Mouse (Mus musculus) neutrophil, adult 59 days (primary cell): ENCODE measurements around the gene Gm3055. TPM values are rescaled to one million over a fixed set of nuclear protein-coding genes. Genes with fewer than 3 reads are reported as not detected.

Experiments used
- total RNA-seq, 2 experiments: library from RNA; stranded (reverse); gene quantifications; 1 replicate in 1 of 2; 2 replicates in 1 of 2; pipeline ENCODE4 v1.2.4; 2023

Gm3055 gene
- 1 to 10 TPM in 1 of 2 experiments, not detected in 1; 1.2 TPM for total RNA-seq

GRCm38 (mm10) chr10:81770506-81771403 lies at the start of gene Gm3055:
Gene Gm3055, minus strand, starts transcription at chr10:81771161.

DNA sequence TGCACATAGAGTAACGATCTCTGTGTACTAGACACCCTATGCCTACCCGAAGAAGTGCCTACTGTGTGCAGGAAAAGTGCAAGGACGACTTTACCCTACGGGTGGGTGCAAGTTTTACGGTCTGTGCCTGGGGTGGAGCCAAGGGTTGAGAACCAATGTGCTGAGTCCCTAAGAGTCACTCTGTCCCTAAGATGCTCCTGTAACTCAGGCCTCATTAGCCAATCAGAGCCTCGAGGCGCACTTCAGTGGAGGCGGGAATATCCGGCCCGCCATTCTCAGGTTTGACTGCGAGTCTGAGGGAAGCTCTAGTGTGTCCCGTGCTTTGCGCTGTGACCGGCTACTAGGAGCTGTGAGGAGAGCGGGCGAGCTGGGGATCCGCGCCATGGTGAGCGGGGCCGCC lies 40.9 kb upstream of the Gm3055 start, which contains the start of gene Gm4767:
Gene Gm4767 (plus strand): TSS at position 288 of the 400 bp plus-strand sequence.

GRCm38 (mm10) chr10:81704531-81705301 lies 66.2 kb downstream of the Gm3055 start, which contains the start of gene Zfp433:
Gene Zfp433, plus strand, starts transcription at chr10:81704825.

Other genes with a start within 250 kb of the Gm3055 start
- gene Gna15, start 246.9 kb downstream of the Gm3055 start, total RNA-seq: 10 to 100 TPM; 36.8 to 37.6 TPM
- 10 to 100 TPM in 1 of 2 experiments, 1 to 10 TPM in 1; 9.7 to 13.9 TPM for gene Gna11, start 226.0 kb downstream of the Gm3055 start, total RNA-seq
- gene Aes, start 211.7 kb downstream of the Gm3055 start, total RNA-seq: 100 to 1,000 TPM; 319 to 329 TPM
- gene Tle2, start 196.6 kb downstream of the Gm3055 start, total RNA-seq: 1 to 10 TPM; 1.1 to 1.9 TPM
- 1 to 10 TPM; 3.0 to 4.4 TPM for gene Tle6, start 170.1 kb downstream of the Gm3055 start, total RNA-seq
- 1 to 10 TPM; 1.0 to 1.3 TPM for gene BC025920, start 164.9 kb downstream of the Gm3055 start, total RNA-seq
- gene Sirt6, start 143.4 kb downstream of the Gm3055 start, total RNA-seq: 10 to 100 TPM; 13.2 to 14.2 TPM
- 1 to 10 TPM; 1.1 to 1.6 TPM for gene Ankrd24, start 142.6 kb downstream of the Gm3055 start, total RNA-seq
- 1 to 10 TPM; 1.0 to 1.2 TPM for gene Gm10778, start 122.1 kb downstream of the Gm3055 start, total RNA-seq
- 1 to 10 TPM; 3.5 to 5.1 TPM for gene Zfp433, start 66.3 kb downstream of the Gm3055 start, total RNA-seq
- 1 to 10 TPM in 1 of 2 experiments, under 1 TPM in 1; 0.69 to 1.5 TPM for gene Gm4767, start 41.0 kb upstream of the Gm3055 start, total RNA-seq
- 1 to 10 TPM in 1 of 2 experiments, under 1 TPM in 1; 0.93 to 1.2 TPM for gene Gm32687, start 92.8 kb upstream of the Gm3055 start, total RNA-seq
- under 1 TPM; 0.20 to 0.51 TPM for gene Zfp781, start 159.3 kb upstream of the Gm3055 start, total RNA-seq